Mouse (Mus musculus) myocyte (in vitro differentiated cells): ENCODE data around the gene Ppp1r15a. TPM values are rescaled to one million over a fixed set of nuclear protein-coding genes. Genes with fewer than 3 reads are reported as not detected.

Experiments
- H3K27me3 ChIP-seq: one replicate; pipeline ENCODE4 v1.6.1; 2011; ENCODE audit not compliant: control insufficient read depth, insufficient read depth, insufficient read length
- H3K36me3 ChIP-seq: one replicate; pipeline ENCODE4 v1.6.1; 2011; ENCODE audit not compliant: control insufficient read depth, insufficient read depth
- H3K4me2 ChIP-seq: one replicate; pipeline ENCODE4 v1.6.1; 2011; ENCODE audit warnings: low read depth, control low read depth
- H3K4me3 ChIP-seq: one replicate; pipeline ENCODE4 v1.5.1; 2011; ENCODE audit warnings: mild to moderate bottlenecking, control low read depth, moderate library complexity
- H3K79me2 ChIP-seq: one replicate; pipeline ENCODE4 v1.6.1; 2011; ENCODE audit not compliant: control insufficient read depth, insufficient read depth
- H3ac ChIP-seq: one replicate; pipeline ENCODE4 v1.6.1; 2011; ENCODE audit not compliant: control insufficient read depth, insufficient read length
- CEBPB ChIP-seq: IDR thresholded peaks from 2 replicates; pipeline ENCODE4 v1.6.1; 2011; ENCODE audit warnings: mild to moderate bottlenecking, moderate library complexity; ENCODE audit not compliant: poor library complexity, insufficient read depth, severe bottlenecking
- E2F4 ChIP-seq: IDR thresholded peaks from one replicate; pipeline ENCODE4 v1.6.1; 2011; ENCODE audit warnings: mild to moderate bottlenecking, control low read depth, moderate library complexity; ENCODE audit not compliant: insufficient read depth
- MAX ChIP-seq: IDR thresholded peaks from one replicate; pipeline ENCODE4 v1.6.1; 2011; ENCODE audit warnings: low read depth, mild to moderate bottlenecking, control low read depth
- MYOD1 ChIP-seq, 3 experiments: IDR thresholded peaks; one replicate each; pipeline ENCODE4 v1.6.1; 2011; ENCODE audit warnings: control low read depth in 2 of 3, low read depth in 2 of 3, mild to moderate bottlenecking in 2 of 3, moderate library complexity in 1 of 3; ENCODE audit not compliant: insufficient read length in 2 of 3, control insufficient read depth in 1 of 3
- MYOG ChIP-seq, 3 experiments: IDR thresholded peaks; one replicate each; pipeline ENCODE4 v1.6.1; 2011; ENCODE audit warnings: control low read depth in 2 of 3, low read depth in 2 of 3, mild to moderate bottlenecking in 2 of 3; ENCODE audit not compliant: insufficient read length in 2 of 3, control insufficient read depth in 1 of 3, insufficient read depth in 1 of 3
- POLR2A ChIP-seq: IDR thresholded peaks from one replicate; pipeline ENCODE4 v1.6.1; 2011; ENCODE audit warnings: low read depth, mild to moderate bottlenecking, control low read depth, moderate library complexity; ENCODE audit not compliant: insufficient read length
- POLR2AphosphoS2 ChIP-seq: IDR thresholded peaks from one replicate; pipeline ENCODE4 v1.6.1; 2011; ENCODE audit warnings: low read depth, control low read depth; ENCODE audit not compliant: insufficient read length
- REST ChIP-seq: IDR thresholded peaks from one replicate; pipeline ENCODE4 v1.6.1; 2011; ENCODE audit warnings: mild to moderate bottlenecking, control low read depth, moderate library complexity; ENCODE audit not compliant: insufficient read depth, insufficient read length
- SRF ChIP-seq: IDR thresholded peaks from one replicate; pipeline ENCODE4 v1.6.1; 2011; ENCODE audit warnings: low read depth; ENCODE audit not compliant: control insufficient read depth, insufficient read length
- TCF12 ChIP-seq: IDR thresholded peaks from one replicate; pipeline ENCODE4 v1.6.1; 2011; ENCODE audit warnings: mild to moderate bottlenecking, control low read depth; ENCODE audit not compliant: poor library complexity, insufficient read depth, severe bottlenecking
- TCF3 ChIP-seq: IDR thresholded peaks from one replicate; pipeline ENCODE4 v1.6.1; 2011; ENCODE audit warnings: low read depth, control low read depth; ENCODE audit not compliant: insufficient read length
- USF1 ChIP-seq: IDR thresholded peaks from one replicate; pipeline ENCODE4 v1.6.1; 2011; ENCODE audit warnings: low read depth, mild to moderate bottlenecking, control low read depth, moderate library complexity
- polyA plus RNA-seq: library from polyadenylated mRNA; unstranded; fragments of >200 nt; fragmentation: generic; extraction: Trizol; gene quantifications from one replicate; pipeline ENCODE4 v1.2.1, GENCODE M21; 2012; ENCODE audit warnings: missing spikeins

Ppp1r15a gene
- polyA plus RNA-seq, 1 experiment = 306 TPM

DNA sequence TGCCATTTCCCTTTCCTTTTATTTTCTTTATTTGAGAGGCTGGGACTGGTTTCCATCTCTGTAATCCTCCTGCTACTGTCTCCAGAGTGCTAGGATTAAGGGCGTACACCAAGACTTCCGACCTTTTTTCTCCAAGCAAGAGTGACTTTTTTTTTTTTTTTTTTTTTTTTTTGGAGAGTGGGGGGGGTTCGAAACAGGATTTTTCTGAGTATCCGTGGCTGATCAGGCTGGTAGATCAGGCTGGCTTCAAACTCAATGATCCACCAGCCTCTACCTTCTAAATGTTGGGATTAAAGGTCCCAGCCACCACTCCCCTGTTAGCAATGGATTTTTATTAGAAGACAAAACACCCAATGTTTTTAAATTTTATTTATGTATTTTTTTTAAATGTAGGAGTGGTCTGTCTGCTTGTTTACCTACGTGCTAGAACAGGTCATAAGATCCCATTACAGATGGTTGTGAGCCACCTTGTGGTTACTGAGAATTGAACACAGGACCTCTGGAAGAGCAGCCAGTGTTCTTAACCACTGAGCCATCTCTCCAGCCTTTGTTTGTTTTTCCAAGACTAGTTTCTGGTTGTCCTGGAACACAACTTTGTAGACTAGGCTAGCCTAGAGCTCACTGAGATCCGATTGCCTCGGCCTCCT lies 529 bp upstream of the Ppp1r15a start:
- peak overlapping the region; percentile 69 for H3ac ChIP-seq
- peak overlapping the region; percentile 77 for H3K4me2 ChIP-seq
- no peaks in the 10 kb centered on the region for H3K27me3 ChIP-seq
- TF ChIP-seq TCF12 = no peak
- TF ChIP-seq MYOD1 (IDR thresholded peaks at IDR 0.05; ENCODE audit: control insufficient read depth in 1 of 3, insufficient read length in 2 of 3, low read depth in 2 of 3) = no peak
- TF ChIP-seq MAX = no peak
- TF ChIP-seq CEBPB = no peak
- no peak for TF ChIP-seq POLR2A
- no peak for TF ChIP-seq USF1
- no peak for TF ChIP-seq REST
- TF ChIP-seq TCF3 = no peak
- TF ChIP-seq SRF = no peak
- TF ChIP-seq POLR2AphosphoS2 = no peak
- TF ChIP-seq MYOG (IDR thresholded peaks at IDR 0.05; ENCODE audit: control insufficient read depth in 1 of 3, insufficient read depth in 1 of 3, insufficient read length in 2 of 3, low read depth in 2 of 3) = no peak
- no peak for TF ChIP-seq E2F4
- peaks cover 30% of the 10 kb centered on the region for H3K36me3 ChIP-seq
- H3K79me2 ChIP-seq = peaks cover 28% of the 10 kb centered on the region
- H3K4me3 ChIP-seq = peak overlapping the region; percentile 100

DNA sequence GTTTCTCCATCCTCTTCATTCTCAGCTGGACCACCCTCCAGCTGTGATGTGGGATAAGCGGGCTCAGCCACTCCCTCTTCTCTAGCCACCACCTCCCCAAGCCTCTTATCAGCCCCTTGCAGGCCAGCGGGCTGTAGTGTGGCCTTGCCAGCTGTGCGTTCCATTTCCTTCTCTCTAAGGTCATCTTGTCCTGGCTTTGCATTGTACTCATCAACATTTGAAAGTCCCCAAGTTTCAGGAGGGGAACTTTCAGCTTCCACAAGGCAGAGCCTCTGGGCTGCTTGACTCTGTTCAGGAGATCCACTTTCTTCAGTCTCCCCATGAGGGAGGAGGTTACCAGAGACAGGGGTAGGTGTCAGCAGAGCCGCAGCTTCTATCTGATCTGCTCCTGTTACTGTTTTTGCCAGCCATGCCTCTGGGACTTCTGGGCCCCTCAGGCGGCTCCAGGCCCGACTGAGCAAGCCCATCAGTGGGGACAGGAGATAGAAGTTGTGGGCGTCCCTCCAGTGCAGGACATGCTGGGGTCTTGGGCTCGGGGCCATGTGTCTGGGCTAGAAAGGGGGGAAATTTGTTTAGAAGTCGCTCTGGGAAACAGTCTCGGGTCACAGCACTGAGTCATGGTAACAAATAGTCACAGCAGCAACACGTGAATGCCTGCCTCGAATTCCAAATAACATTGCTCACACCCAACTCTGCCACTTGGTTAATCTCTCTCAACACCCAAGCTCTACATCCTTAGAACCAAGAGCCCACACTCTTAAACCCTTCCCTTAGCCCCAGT lies 1.0 kb downstream of the Ppp1r15a start:
- H3K36me3 ChIP-seq = peaks cover 30% of the 10 kb centered on the region
- peaks cover 28% of the 10 kb centered on the region for H3K79me2 ChIP-seq
- peak; percentile 54 for TF ChIP-seq MAX
- no peak for TF ChIP-seq USF1
- peak in 1 of 3 experiments; percentile 41 for TF ChIP-seq MYOG (IDR thresholded peaks at IDR 0.05; ENCODE audit: control insufficient read depth in 1 of 3, insufficient read depth in 1 of 3, insufficient read length in 2 of 3, low read depth in 2 of 3)
- TF ChIP-seq MYOD1 (IDR thresholded peaks at IDR 0.05; ENCODE audit: control insufficient read depth in 1 of 3, insufficient read length in 2 of 3, low read depth in 2 of 3) = peak in 1 of 3 experiments; percentile 8
- TF ChIP-seq E2F4 = no peak
- no peak for TF ChIP-seq REST
- no peak for TF ChIP-seq TCF3
- TF ChIP-seq SRF = no peak
- TF ChIP-seq TCF12 = no peak
- peak; percentile 65 for TF ChIP-seq POLR2AphosphoS2
- TF ChIP-seq POLR2A = peak; percentile 49
- TF ChIP-seq CEBPB = no peak
- H3K4me2 ChIP-seq = peak overlapping the region; percentile 86
- no peaks in the 10 kb centered on the region for H3K27me3 ChIP-seq
- peak overlapping the region; percentile 69 for H3ac ChIP-seq
- peak overlapping the region; percentile 100 for H3K4me3 ChIP-seq

DNA sequence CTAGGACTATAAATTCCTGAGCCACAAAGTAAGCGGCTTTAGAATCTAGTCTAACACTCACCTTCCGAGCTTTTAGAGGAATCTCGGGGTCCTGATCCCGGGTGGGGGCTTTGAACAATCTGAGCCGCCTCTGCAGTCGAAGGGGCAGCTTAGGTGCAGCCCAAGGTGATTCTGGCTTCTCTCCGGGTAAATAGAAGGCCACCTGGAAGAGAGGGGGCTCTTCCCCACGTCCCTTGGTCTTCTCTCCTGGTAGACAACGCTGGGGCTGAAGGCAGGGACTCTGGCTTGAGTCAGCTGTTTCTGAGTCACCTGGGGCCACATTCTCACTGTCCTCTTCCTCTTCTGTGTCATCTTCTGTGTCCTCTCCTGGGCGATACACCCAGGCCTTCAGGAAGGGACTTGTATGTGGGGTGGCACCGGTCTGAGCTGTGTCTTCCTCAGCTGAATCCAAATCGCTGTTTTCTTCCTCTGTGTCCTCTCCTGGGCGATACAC lies 2.3 kb downstream of the Ppp1r15a start:
- Histone ChIP-seq H3K36me3 (peaks cover 30% of the 10 kb centered on the region), H3ac (peak overlapping the region; percentile 6), H3K27me3 (no peaks in the 10 kb centered on the region), H3K79me2 (peaks cover 28% of the 10 kb centered on the region), H3K4me2 (peak overlapping the region; percentile 83), H3K4me3 (peak overlapping the region; percentile 100)
- TF ChIP-seq POLR2AphosphoS2 (peak; percentile 31), MYOD1 (IDR thresholded peaks at IDR 0.05; ENCODE audit: control insufficient read depth in 1 of 3, insufficient read length in 2 of 3, low read depth in 2 of 3) (no peak)

DNA sequence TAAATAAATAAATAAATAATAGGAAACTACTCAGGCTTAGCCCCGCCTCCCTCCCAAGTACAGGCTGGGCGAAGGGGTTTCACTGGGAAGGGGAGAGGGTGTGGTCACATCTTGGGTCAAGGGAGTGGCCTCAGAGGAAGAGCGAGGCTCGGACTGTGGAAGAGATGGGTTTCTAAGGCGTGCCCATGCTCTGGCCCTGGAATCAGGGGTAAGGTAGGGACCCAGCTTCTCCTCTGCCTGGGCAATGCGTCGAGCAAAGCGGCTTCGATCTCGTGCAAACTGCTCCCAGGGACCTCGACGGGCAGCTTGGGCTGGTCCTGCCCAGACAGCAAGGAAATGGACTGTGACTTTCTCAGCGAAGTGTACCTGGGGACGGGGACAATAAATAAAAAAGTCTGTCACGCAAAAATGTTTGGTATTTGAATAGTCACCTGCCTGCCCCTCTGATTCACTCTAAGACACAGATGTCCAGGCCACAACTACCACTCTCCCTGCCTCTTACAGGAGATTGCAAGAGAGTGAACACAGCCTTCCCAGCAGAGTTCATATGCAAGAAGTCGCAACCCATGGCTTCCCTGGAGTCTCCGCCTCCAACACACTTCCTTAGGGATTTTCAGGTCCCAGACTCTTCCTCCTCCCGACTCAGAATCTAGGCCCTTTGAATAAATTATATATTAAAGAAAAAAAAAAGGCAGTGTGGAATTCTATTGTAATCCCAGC lies 3.0 kb downstream of the Ppp1r15a start:
- Histone ChIP-seq H3K79me2 (peaks cover 28% of the 10 kb centered on the region), H3ac (peak overlapping the region; percentile 6), H3K27me3 (no peaks in the 10 kb centered on the region), H3K36me3 (peaks cover 30% of the 10 kb centered on the region), H3K4me3 (peak overlapping the region; percentile 100), H3K4me2 (peak overlapping the region; percentile 83)
- TF ChIP-seq POLR2A = peak; percentile 63
- no peak for TF ChIP-seq MYOG (IDR thresholded peaks at IDR 0.05; ENCODE audit: control insufficient read depth in 1 of 3, insufficient read depth in 1 of 3, insufficient read length in 2 of 3, low read depth in 2 of 3)
- peak; percentile 78 for TF ChIP-seq POLR2AphosphoS2
- peak; percentile 92 for TF ChIP-seq CEBPB

DNA sequence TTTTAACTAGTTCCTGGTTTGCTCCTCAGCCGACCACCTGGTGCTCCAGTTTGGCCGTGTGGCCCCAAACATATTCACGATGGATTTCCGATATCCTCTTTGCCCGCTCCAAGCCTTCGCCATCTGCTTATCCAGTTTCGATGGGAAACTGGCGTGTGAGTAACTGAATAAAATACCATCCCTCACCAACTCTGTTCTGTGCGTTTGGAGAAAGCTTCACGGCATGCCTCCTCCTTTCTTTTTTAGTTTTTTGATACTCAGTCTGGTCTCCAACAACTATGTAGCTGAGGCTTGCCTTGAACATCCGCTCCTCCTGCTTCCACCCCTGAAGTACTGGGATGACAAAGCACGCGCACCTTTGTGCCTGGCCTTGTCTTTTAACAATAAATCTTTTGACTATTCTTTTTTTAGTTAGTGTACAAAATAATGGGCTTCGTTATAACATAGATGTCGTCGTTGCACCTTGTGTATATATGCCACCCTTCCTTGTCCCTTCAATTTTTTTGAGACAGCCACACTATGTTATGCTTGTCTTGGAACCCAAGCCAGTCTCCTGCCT lies 3.8 kb downstream of the Ppp1r15a start:
- peak overlapping the region; percentile 100 for H3K4me3 ChIP-seq
- H3K4me2 ChIP-seq = peak overlapping the region; percentile 83
- peaks cover 30% of the 10 kb centered on the region for H3K36me3 ChIP-seq
- no peak overlapping the region for H3ac ChIP-seq
- H3K79me2 ChIP-seq = peaks cover 28% of the 10 kb centered on the region
- no peaks in the 10 kb centered on the region for H3K27me3 ChIP-seq
- TF ChIP-seq POLR2A (peak; percentile 44), POLR2AphosphoS2 (peak; percentile 71), TCF3 (no peak), SRF (no peak)
